Mouse (Mus musculus) olfactory bulb, adult 2 months (tissue): ENCODE results near the gene Nox3.

Experiments
- CTCF ChIP-seq: fragments of 200-500 bp; IDR thresholded peaks from 2 replicates; pipeline ENCODE4 v1.5.1; 2012; ENCODE audit warnings: low read depth, mild to moderate bottlenecking, low read length, moderate library complexity; ENCODE audit not compliant: insufficient read depth
- POLR2A ChIP-seq: fragments of 200-500 bp; IDR thresholded peaks from 2 replicates; pipeline ENCODE4 v1.6.1; 2012; ENCODE audit warnings: mild to moderate bottlenecking, low read depth, low read length, moderate library complexity; ENCODE audit not compliant: insufficient read depth

GRCm38 (mm10) chr17:3667287-3667686, 28.8 kb downstream of the Nox3 start:
- TF ChIP-seq POLR2A, result no peak
- no peak for TF ChIP-seq CTCF
